Mouse (Mus musculus): ENCODE measurements around the gene Haus2. TPM values are rescaled to one million over a fixed set of nuclear protein-coding genes. Genes with fewer than 3 reads are reported as not detected.
"Not testable (repeated sequence)": the region's sequence is repeated elsewhere in the genome, so short reads cannot be mapped to it uniquely, and the experiment has no call there.

Gene Haus2
- 14.1 and 18.4 TPM in 2 replicates for polyA plus RNA-seq (2015; fragmentation: Nextera tagmentation; extraction: Ambion mirVana)

DNA sequence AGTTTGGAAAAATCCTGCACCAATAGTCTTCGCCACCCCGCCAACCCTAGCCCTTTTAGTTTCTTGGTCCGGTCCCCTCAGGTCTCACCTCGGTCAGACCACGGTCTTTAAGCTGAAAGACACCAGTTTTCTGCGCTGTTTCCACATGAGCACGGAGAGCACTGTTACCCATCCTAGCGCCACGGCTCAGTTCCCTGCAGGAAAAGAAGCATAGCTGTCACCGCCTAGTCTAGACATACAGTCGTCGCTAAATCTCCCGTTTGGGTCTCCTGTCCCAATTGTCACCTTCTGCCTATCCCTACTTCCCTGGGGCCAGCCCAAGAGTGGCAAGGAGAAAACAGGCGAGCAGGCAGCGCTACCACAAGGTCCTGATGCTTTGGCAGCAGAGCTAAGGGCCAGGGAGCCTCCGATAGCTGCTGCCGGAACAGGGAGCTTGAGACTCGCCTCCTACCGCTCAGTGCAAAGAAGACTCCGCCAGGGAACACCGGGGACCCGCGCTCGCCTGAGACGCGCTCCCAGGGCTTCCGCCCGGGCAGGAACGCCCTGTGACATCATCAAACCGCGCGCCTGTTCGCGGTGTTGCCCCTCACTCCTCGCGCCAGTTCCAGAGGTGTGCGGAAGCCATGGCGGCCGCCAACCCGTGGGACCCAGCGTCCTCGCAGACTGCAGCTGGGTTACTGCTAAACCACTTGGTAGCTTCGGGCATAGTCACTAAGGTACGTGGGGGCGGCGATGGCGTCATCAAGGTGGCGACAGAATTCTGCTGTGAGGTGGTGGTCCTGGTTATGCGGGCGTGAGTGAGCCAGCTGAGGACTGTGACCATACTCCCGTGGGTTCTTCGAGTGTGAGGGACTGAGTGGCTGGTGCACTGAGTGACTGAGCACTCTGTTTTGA is at the start of gene Haus2, which contains the start of gene Lrrc57:
Gene Haus2 (plus strand): TSS at position 554 of the 894 bp plus-strand sequence.
Gene Lrrc57 (minus strand): TSS at position 691 of the 894 bp plus-strand sequence.
- Histone ChIP-seq H3K36me3 (ENCODE audit: insufficient read depth, low read length) (no peaks in the 10 kb centered on the region), H3K27ac (peak within 1 kb of the TSS; percentile 89), H3K9ac (ENCODE audit: low read depth, low read length) (peak within 1 kb of the TSS; percentile 91), H3K4me1 (replicated peaks; ENCODE audit: insufficient read depth, low read length) (peaks cover 15% of the 10 kb centered on the region), H3K4me3 (replicated peaks; ENCODE audit: low read depth, low read length) (peak within 1 kb of the TSS; percentile 99), H3K4me2 (ENCODE audit: low read length) (peak within 1 kb of the TSS; percentile 89), H3K9me3 (replicated peaks; ENCODE audit: low read length) (no peaks in the 10 kb centered on the region), H3K27me3 (ENCODE audit: insufficient read depth, low read length) (no peaks in the 10 kb centered on the region)
- DNase-seq (ENCODE audit: low spot score) (peak; percentile 95), ATAC-seq (replicated peaks; ENCODE audit: low FRiP score, low read depth) (peak; percentile 99)
- under 1% methylated on average over 52 of the region's 52 CpGs for WGBS
- TF ChIP-seq CTCF (IDR thresholded peaks at IDR 0.05; ENCODE audit: low read depth), result peak; percentile 22; the same call in 1 of the 2 replicates

DNA sequence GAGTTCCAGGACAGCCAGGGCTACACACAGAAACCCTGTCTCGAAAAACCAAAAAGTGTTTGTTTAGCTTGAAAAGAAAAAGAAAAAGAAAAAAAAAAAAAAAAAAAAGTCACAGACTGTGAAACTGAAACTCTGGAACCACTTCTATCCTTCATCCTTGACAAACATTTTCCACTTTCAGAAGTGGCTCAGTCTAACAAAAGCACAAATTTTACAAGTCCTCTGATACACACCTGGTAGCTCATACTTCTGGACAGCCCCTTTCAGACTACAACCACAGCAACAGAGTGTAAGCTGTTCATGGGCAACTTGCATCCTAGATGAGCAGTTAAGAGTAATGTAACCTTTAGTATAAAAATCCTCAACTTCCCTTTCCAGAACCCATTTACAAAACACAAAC is 47.7 kb upstream of the Haus2 start:
- Histone ChIP-seq H3K9me3 (replicated peaks; ENCODE audit: low read length) (no peaks in the 10 kb centered on the region), H3K27me3 (ENCODE audit: insufficient read depth, low read length) (no peaks in the 10 kb centered on the region), H3K4me1 (replicated peaks; ENCODE audit: insufficient read depth, low read length) (no peaks in the 10 kb centered on the region), H3K4me3 (replicated peaks; ENCODE audit: low read depth, low read length) (no peak overlapping the region), H3K27ac (no peak overlapping the region), H3K4me2 (ENCODE audit: low read length) (no peak overlapping the region), H3K9ac (ENCODE audit: low read depth, low read length) (no peak overlapping the region), H3K36me3 (ENCODE audit: insufficient read depth, low read length) (no peaks in the 10 kb centered on the region)
- no peak for ATAC-seq (replicated peaks; ENCODE audit: low FRiP score, low read depth)
- no peak for DNase-seq (ENCODE audit: low spot score)
- 95% methylated on average over 1 of the region's 1 CpGs for WGBS
- no peak for TF ChIP-seq CTCF (IDR thresholded peaks at IDR 0.05; ENCODE audit: low read depth)

GRCm38 (mm10) chr2:120562859-120563234 is 46.3 kb upstream of the Haus2 start:
- no peak overlapping the region for H3K27ac ChIP-seq
- no peaks in the 10 kb centered on the region for H3K9me3 ChIP-seq (replicated peaks; ENCODE audit: low read length)
- no peak for TF ChIP-seq CTCF (IDR thresholded peaks at IDR 0.05; ENCODE audit: low read depth)
- no peak for ATAC-seq (replicated peaks; ENCODE audit: low FRiP score, low read depth)
- no peaks in the 10 kb centered on the region for H3K27me3 ChIP-seq (ENCODE audit: insufficient read depth, low read length)
- peak overlapping the region; percentile 96 for H3K9ac ChIP-seq (ENCODE audit: low read depth, low read length)
- 23% methylated on average over 9 of the region's 9 CpGs for WGBS
- H3K4me2 ChIP-seq (ENCODE audit: low read length), result peak overlapping the region; percentile 72
- H3K4me1 ChIP-seq (replicated peaks; ENCODE audit: insufficient read depth, low read length), result no peaks in the 10 kb centered on the region
- H3K4me3 ChIP-seq (replicated peaks; ENCODE audit: low read depth, low read length), result peak overlapping the region; percentile 96
- no peaks in the 10 kb centered on the region for H3K36me3 ChIP-seq (ENCODE audit: insufficient read depth, low read length)
- DNase-seq (ENCODE audit: low spot score), result no peak

DNA sequence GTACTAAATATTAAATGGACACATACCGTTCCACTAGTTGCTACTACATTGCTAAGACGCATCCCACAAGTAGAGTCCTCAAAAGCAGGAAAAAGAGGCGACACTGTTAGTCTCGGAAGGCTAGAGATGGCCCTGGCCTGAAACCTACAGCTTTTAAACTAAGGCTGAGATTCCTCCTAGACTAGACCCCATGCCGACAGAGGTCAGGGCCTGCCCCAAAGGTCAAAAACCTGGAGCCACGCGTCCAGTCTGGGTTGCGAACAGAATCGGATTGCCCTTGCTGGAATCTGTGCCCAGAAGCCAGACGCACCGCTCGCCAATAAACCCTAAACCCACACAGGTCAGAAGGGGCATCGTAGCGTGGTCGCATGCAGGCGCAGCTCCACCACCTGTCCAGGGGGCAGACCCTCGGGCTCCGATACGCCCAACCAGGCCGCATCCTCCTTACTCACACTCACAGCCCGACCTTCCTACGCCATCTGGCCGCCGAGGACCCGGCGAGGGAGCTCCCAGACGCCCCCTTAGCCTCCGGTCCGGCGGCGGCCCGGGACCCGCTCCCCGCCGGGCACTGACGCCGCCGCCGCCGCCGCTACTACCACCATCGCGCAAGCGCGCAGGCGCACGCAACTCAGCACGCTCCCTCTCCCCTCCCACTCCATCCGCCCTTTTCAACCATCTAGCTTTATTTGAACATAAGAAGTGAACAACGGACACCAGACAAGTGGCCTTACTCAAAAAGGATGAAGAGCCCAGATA is 45.8 kb upstream of the Haus2 start, which contains the start of gene Zfp106:
Gene Zfp106 (minus strand): TSS at position 609 of the 756 bp plus-strand sequence.
- H3K27me3 ChIP-seq (ENCODE audit: insufficient read depth, low read length), result no peaks in the 10 kb centered on the region
- H3K4me1 ChIP-seq (replicated peaks; ENCODE audit: insufficient read depth, low read length), result no peaks in the 10 kb centered on the region; the same call in 1 of the 2 replicates
- peak within 1 kb of the TSS; percentile 72 for H3K4me2 ChIP-seq (ENCODE audit: low read length)
- DNase-seq (ENCODE audit: low spot score), result peak; percentile 97
- peak within 1 kb of the TSS; percentile 96 for H3K4me3 ChIP-seq (replicated peaks; ENCODE audit: low read depth, low read length)
- 1% methylated on average over 49 of the region's 50 CpGs for WGBS
- H3K27ac ChIP-seq, result peak within 1 kb of the TSS; percentile 88
- no peak for TF ChIP-seq CTCF (IDR thresholded peaks at IDR 0.05; ENCODE audit: low read depth)
- H3K36me3 ChIP-seq (ENCODE audit: insufficient read depth, low read length), result no peaks in the 10 kb centered on the region
- H3K9ac ChIP-seq (ENCODE audit: low read depth, low read length), result peak within 1 kb of the TSS; percentile 96
- no peaks in the 10 kb centered on the region for H3K9me3 ChIP-seq (replicated peaks; ENCODE audit: low read length)
- peak; percentile 67 for ATAC-seq (replicated peaks; ENCODE audit: low FRiP score, low read depth)

GRCm38 (mm10) chr2:120564548-120565188 is 44.5 kb upstream of the Haus2 start:
- not testable (repeated sequence) for ATAC-seq (replicated peaks; ENCODE audit: low FRiP score, low read depth); DNase-seq (ENCODE audit: low spot score); H3K27me3 ChIP-seq (ENCODE audit: insufficient read depth, low read length); H3K9ac ChIP-seq (ENCODE audit: low read depth, low read length); H3K4me3 ChIP-seq (replicated peaks; ENCODE audit: low read depth, low read length); H3K4me2 ChIP-seq (ENCODE audit: low read length); H3K9me3 ChIP-seq (replicated peaks; ENCODE audit: low read length); H3K4me1 ChIP-seq (replicated peaks; ENCODE audit: insufficient read depth, low read length); H3K36me3 ChIP-seq (ENCODE audit: insufficient read depth, low read length); H3K27ac ChIP-seq
- 88% methylated on average over 4 of the region's 4 CpGs for WGBS

DNA sequence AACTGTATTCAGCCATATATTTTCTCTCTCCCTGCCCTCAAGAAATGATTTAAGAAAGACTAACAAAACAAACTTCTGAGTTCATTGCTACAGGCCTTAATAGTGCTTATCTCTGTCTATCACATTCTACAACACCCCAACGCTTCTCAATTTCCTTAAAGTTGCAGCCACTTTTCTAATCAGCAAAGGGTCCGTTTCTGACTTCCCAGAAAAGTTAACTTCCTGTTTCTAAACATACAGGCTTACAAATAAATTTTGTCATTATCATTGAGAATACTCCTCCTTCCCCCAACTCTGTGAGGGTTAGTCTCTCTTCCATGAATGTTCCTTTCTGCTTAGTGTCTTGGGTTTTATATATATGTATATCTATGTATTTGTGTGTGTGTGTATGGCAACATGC is 43.8 kb upstream of the Haus2 start:
- Histone ChIP-seq H3K27me3 (ENCODE audit: insufficient read depth, low read length) (no peaks in the 10 kb centered on the region), H3K4me3 (replicated peaks; ENCODE audit: low read depth, low read length) (no peak overlapping the region), H3K9me3 (replicated peaks; ENCODE audit: low read length) (no peaks in the 10 kb centered on the region), H3K27ac (no peak overlapping the region), H3K36me3 (ENCODE audit: insufficient read depth, low read length) (no peaks in the 10 kb centered on the region), H3K4me1 (replicated peaks; ENCODE audit: insufficient read depth, low read length) (peaks cover 3% of the 10 kb centered on the region; the same call in 1 of the 2 replicates), H3K4me2 (ENCODE audit: low read length) (no peak overlapping the region), H3K9ac (ENCODE audit: low read depth, low read length) (no peak overlapping the region)
- ATAC-seq (replicated peaks; ENCODE audit: low FRiP score, low read depth) (no peak), DNase-seq (ENCODE audit: low spot score) (no peak)
- TF ChIP-seq CTCF (IDR thresholded peaks at IDR 0.05; ENCODE audit: low read depth), result no peak
- WGBS, result 74% methylated on average over 2 of the region's 2 CpGs
